Mouse (Mus musculus): ENCODE results near the gene Gm45208. TPM values are rescaled to one million over a fixed set of nuclear protein-coding genes. Genes with fewer than 3 reads are reported as not detected.
A peak's percentile ranks its signal among the peaks of the same experiment; 100 is the strongest.

The Gm45208 gene
- polyA plus RNA-seq, 1 experiment from 2014 or later = not detected

GRCm38 (mm10) chrX:7722282-7722611 lies 202 bp downstream of the Gm45208 start:
- Histone ChIP-seq H3K9me3 (ENCODE audit: control insufficient read depth, low read length) (no peaks in the 10 kb centered on the region), H3K9ac (ENCODE audit: low read length) (peak overlapping the region; percentile 60), H3K36me3 (ENCODE audit: control insufficient read depth, insufficient read depth, low read length) (no peaks in the 10 kb centered on the region), H3K4me2 (ENCODE audit: low read depth) (peak overlapping the region; percentile 56), H3K27ac (ENCODE audit: low read depth, low read length) (no peak overlapping the region), H3K4me1 (ENCODE audit: control insufficient read depth, insufficient read depth, low read length) (no peaks in the 10 kb centered on the region), H3K4me3 (ENCODE audit: low read depth, low read length) (peak overlapping the region; percentile 48), H3K27me3 (ENCODE audit: control insufficient read depth, insufficient read depth, low read length) (no peaks in the 10 kb centered on the region)
- WGBS = 20% methylated on average over 11 of the region's 11 CpGs
- DNase-seq (ENCODE audit: low spot score) = no peak
- no peak; the same call in 1 of the 2 replicates for ATAC-seq (ENCODE audit: insufficient read depth, low FRiP score, low TSS enrichment)

- peak overlapping the region; percentile 60 for H3K9ac ChIP-seq (ENCODE audit: low read length)
- H3K9me3 ChIP-seq (ENCODE audit: control insufficient read depth, low read length) = no peaks in the 10 kb centered on the region
- no peaks in the 10 kb centered on the region for H3K4me1 ChIP-seq (ENCODE audit: control insufficient read depth, insufficient read depth, low read length)
- ATAC-seq (ENCODE audit: insufficient read depth, low FRiP score, low TSS enrichment) (no peak), DNase-seq (ENCODE audit: low spot score) (no peak)
- no peak overlapping the region for H3K27ac ChIP-seq (ENCODE audit: low read depth, low read length)
- no peaks in the 10 kb centered on the region for H3K36me3 ChIP-seq (ENCODE audit: control insufficient read depth, insufficient read depth, low read length)
- WGBS = 24% methylated on average over 4 of the region's 4 CpGs
- no peaks in the 10 kb centered on the region for H3K27me3 ChIP-seq (ENCODE audit: control insufficient read depth, insufficient read depth, low read length)
- H3K4me2 ChIP-seq (ENCODE audit: low read depth) = peak overlapping the region; percentile 56
- H3K4me3 ChIP-seq (ENCODE audit: low read depth, low read length) = peak overlapping the region; percentile 48
Measured at GRCm38 (mm10) chrX:7722691-7723090, 646 bp downstream of the Gm45208 start.

GRCm38 (mm10) chrX:7724135-7724534 lies 2.1 kb downstream of the Gm45208 start:
- Histone ChIP-seq H3K27ac (ENCODE audit: low read depth, low read length) (no peak overlapping the region), H3K4me1 (ENCODE audit: control insufficient read depth, insufficient read depth, low read length) (no peaks in the 10 kb centered on the region), H3K9me3 (ENCODE audit: control insufficient read depth, low read length) (no peaks in the 10 kb centered on the region), H3K27me3 (ENCODE audit: control insufficient read depth, insufficient read depth, low read length) (no peaks in the 10 kb centered on the region), H3K4me3 (ENCODE audit: low read depth, low read length) (no peak overlapping the region), H3K9ac (ENCODE audit: low read length) (no peak overlapping the region), H3K36me3 (ENCODE audit: control insufficient read depth, insufficient read depth, low read length) (no peaks in the 10 kb centered on the region), H3K4me2 (ENCODE audit: low read depth) (no peak overlapping the region)
- no peak for ATAC-seq (ENCODE audit: insufficient read depth, low FRiP score, low TSS enrichment)
- no peak for DNase-seq (ENCODE audit: low spot score)
- 84% methylated on average over 7 of the region's 7 CpGs for whole genome bisulfite sequencing

- Histone ChIP-seq H3K4me1 (ENCODE audit: control insufficient read depth, insufficient read depth, low read length) (no peaks in the 10 kb centered on the region), H3K4me2 (ENCODE audit: low read depth) (no peak overlapping the region), H3K9ac (ENCODE audit: low read length) (no peak overlapping the region), H3K9me3 (ENCODE audit: control insufficient read depth, low read length) (no peaks in the 10 kb centered on the region), H3K27me3 (ENCODE audit: control insufficient read depth, insufficient read depth, low read length) (no peaks in the 10 kb centered on the region), H3K4me3 (ENCODE audit: low read depth, low read length) (no peak overlapping the region), H3K27ac (ENCODE audit: low read depth, low read length) (no peak overlapping the region), H3K36me3 (ENCODE audit: control insufficient read depth, insufficient read depth, low read length) (no peaks in the 10 kb centered on the region)
- ATAC-seq (ENCODE audit: insufficient read depth, low FRiP score, low TSS enrichment) (no peak), DNase-seq (ENCODE audit: low spot score) (no peak)
- WGBS = 88% methylated on average over 12 of the region's 12 CpGs
Measured at GRCm38 (mm10) chrX:7725841-7726240, 3.8 kb downstream of the Gm45208 start.

- ATAC-seq (ENCODE audit: insufficient read depth, low FRiP score, low TSS enrichment) (no peak), DNase-seq (ENCODE audit: low spot score) (no peak)
- no peaks in the 10 kb centered on the region for H3K4me1 ChIP-seq (ENCODE audit: control insufficient read depth, insufficient read depth, low read length)
- H3K27ac ChIP-seq (ENCODE audit: low read depth, low read length) = no peak overlapping the region
- H3K4me3 ChIP-seq (ENCODE audit: low read depth, low read length) = no peak overlapping the region
- no peaks in the 10 kb centered on the region for H3K9me3 ChIP-seq (ENCODE audit: control insufficient read depth, low read length)
- 90% methylated on average over 13 of the region's 13 CpGs for WGBS
- H3K9ac ChIP-seq (ENCODE audit: low read length) = no peak overlapping the region
- H3K4me2 ChIP-seq (ENCODE audit: low read depth) = no peak overlapping the region
- no peaks in the 10 kb centered on the region for H3K36me3 ChIP-seq (ENCODE audit: control insufficient read depth, insufficient read depth, low read length)
- H3K27me3 ChIP-seq (ENCODE audit: control insufficient read depth, insufficient read depth, low read length) = no peaks in the 10 kb centered on the region
Measured at GRCm38 (mm10) chrX:7727176-7727575, 5.1 kb downstream of the Gm45208 start.

- no peaks in the 10 kb centered on the region for H3K4me1 ChIP-seq (ENCODE audit: control insufficient read depth, insufficient read depth, low read length)
- H3K27ac ChIP-seq (ENCODE audit: low read depth, low read length) = 0 out of 2 replicates have a peak within 1 kb of the TSS, but pooled peaks have one; percentile 46
- H3K4me2 ChIP-seq (ENCODE audit: low read depth) = peak within 1 kb of the TSS; percentile 55
- WGBS = 21% methylated on average over 42 of the region's 42 CpGs
- H3K36me3 ChIP-seq (ENCODE audit: control insufficient read depth, insufficient read depth, low read length) = no peaks in the 10 kb centered on the region
- peak; percentile 75 for DNase-seq (ENCODE audit: low spot score)
- H3K4me3 ChIP-seq (ENCODE audit: low read depth, low read length) = peak within 1 kb of the TSS; percentile 40
- H3K9me3 ChIP-seq (ENCODE audit: control insufficient read depth, low read length) = no peaks in the 10 kb centered on the region
- H3K9ac ChIP-seq (ENCODE audit: low read length) = peak within 1 kb of the TSS; percentile 41
- H3K27me3 ChIP-seq (ENCODE audit: control insufficient read depth, insufficient read depth, low read length) = no peaks in the 10 kb centered on the region
- ATAC-seq (ENCODE audit: insufficient read depth, low FRiP score, low TSS enrichment) = peak; percentile 92
Measured at GRCm38 (mm10) chrX:7728215-7728921, 6.3 kb downstream of the Gm45208 start, which contains the start of gene Praf2. Gene Praf2 (plus strand): TSS chrX:7728439.

GRCm38 (mm10) chrX:7728922-7729265 lies 6.8 kb downstream of the Gm45208 start:
- Histone ChIP-seq H3K36me3 (ENCODE audit: control insufficient read depth, insufficient read depth, low read length) (no peaks in the 10 kb centered on the region), H3K27me3 (ENCODE audit: control insufficient read depth, insufficient read depth, low read length) (no peaks in the 10 kb centered on the region), H3K4me1 (ENCODE audit: control insufficient read depth, insufficient read depth, low read length) (no peaks in the 10 kb centered on the region), H3K27ac (ENCODE audit: low read depth, low read length) (no peak overlapping the region), H3K4me3 (ENCODE audit: low read depth, low read length) (peak overlapping the region; percentile 40), H3K4me2 (ENCODE audit: low read depth) (peak overlapping the region; percentile 55), H3K9me3 (ENCODE audit: control insufficient read depth, low read length) (no peaks in the 10 kb centered on the region), H3K9ac (ENCODE audit: low read length) (peak overlapping the region; percentile 41)
- DNase-seq (ENCODE audit: low spot score) = no peak
- 30% methylated on average over 4 of the region's 4 CpGs for WGBS
- peak; percentile 30; the same call in 1 of the 2 replicates for ATAC-seq (ENCODE audit: insufficient read depth, low FRiP score, low TSS enrichment)

- Histone ChIP-seq H3K4me2 (ENCODE audit: low read depth) (no peak overlapping the region), H3K27me3 (ENCODE audit: control insufficient read depth, insufficient read depth, low read length) (no peaks in the 10 kb centered on the region), H3K4me3 (ENCODE audit: low read depth, low read length) (no peak overlapping the region), H3K27ac (ENCODE audit: low read depth, low read length) (no peak overlapping the region), H3K36me3 (ENCODE audit: control insufficient read depth, insufficient read depth, low read length) (no peaks in the 10 kb centered on the region), H3K9me3 (ENCODE audit: control insufficient read depth, low read length) (no peaks in the 10 kb centered on the region), H3K4me1 (ENCODE audit: control insufficient read depth, insufficient read depth, low read length) (no peaks in the 10 kb centered on the region), H3K9ac (ENCODE audit: low read length) (no peak overlapping the region)
- ATAC-seq (ENCODE audit: insufficient read depth, low FRiP score, low TSS enrichment) = no peak
- WGBS = 30% methylated on average over 22 of the region's 26 CpGs
- peak; percentile 66 for DNase-seq (ENCODE audit: low spot score)
Measured at GRCm38 (mm10) chrX:7733571-7734156, 11.6 kb downstream of the Gm45208 start.

Data from neural tube, embryonic 11.5 days (tissue).